Mouse (Mus musculus) megakaryocyte, embryonic 14.5 days (primary cell): Measurements from ENCODE around the gene Fas.

Experiments
- FLI1 ChIP-seq: IDR thresholded peaks from 2 replicates; pipeline ENCODE4 v1.6.1; 2012; ENCODE audit warnings: low read length, inconsistent platforms, mixed read lengths
- GATA1 ChIP-seq: IDR thresholded peaks from 3 replicates; pipeline ENCODE4 v1.6.1; 2012; ENCODE audit warnings: mixed read lengths, low read length, inconsistent platforms, borderline replicate concordance

DNA sequence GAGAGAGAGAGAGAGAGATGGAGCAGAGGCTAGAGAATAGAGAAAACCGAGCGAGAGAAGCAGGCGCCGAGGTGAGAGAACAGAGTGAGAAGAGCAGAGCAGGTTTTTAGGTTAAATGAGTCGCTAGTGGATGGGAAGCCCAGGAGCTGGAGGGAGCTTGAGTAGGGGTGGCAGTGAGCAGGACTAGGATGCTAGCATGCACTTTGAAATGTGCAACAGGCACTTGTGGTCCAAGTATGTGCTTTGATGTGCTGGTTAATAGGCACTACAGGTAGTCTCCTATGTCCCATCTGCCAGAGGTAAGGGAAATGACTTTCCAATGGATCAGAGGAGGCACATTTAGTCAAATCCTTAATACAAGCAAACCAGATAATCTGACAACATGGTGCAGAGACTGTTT, 1.5 kb downstream of the Fas start:
- no peak for TF ChIP-seq GATA1
- no peak for TF ChIP-seq FLI1
